Mouse (Mus musculus): ENCODE measurements around the gene Hyal1.
"Not testable (repeated sequence)": the region's sequence is repeated elsewhere in the genome, so short reads cannot be mapped to it uniquely, and the experiment has no call there.

Gene Hyal1

GRCm38 (mm10) chr9:107550491-107551116, 26.1 kb upstream of the Hyal1 start:
- DNase-seq (ENCODE audit: low spot score in 2 of 2) = no peak

- peak; percentile 88 to 92 for DNase-seq (ENCODE audit: low spot score in 2 of 2)
Observed at GRCm38 (mm10) chr9:107551117-107551889, 25.4 kb upstream of the Hyal1 start, which contains the start of gene Rassf1. Gene Rassf1, plus strand, starts transcription at chr9:107551555.

GRCm38 (mm10) chr9:107551890-107552355, 24.8 kb upstream of the Hyal1 start:
- DNase-seq (ENCODE audit: low spot score in 2 of 2) = no peak

GRCm38 (mm10) chr9:107552690-107553393, 23.9 kb upstream of the Hyal1 start:
- DNase-seq (ENCODE audit: low spot score in 2 of 2) = no peak

- DNase-seq (ENCODE audit: low spot score in 2 of 2) = peak; percentile 29 to 36
Observed at GRCm38 (mm10) chr9:107553541-107554318, 23.0 kb upstream of the Hyal1 start.

GRCm38 (mm10) chr9:107554319-107554825, 22.4 kb upstream of the Hyal1 start:
- peak; percentile 93 to 95 for DNase-seq (ENCODE audit: low spot score in 2 of 2)

GRCm38 (mm10) chr9:107555031-107555457, 21.7 kb upstream of the Hyal1 start:
- DNase-seq (ENCODE audit: low spot score in 2 of 2) = peak in 1 of 2 experiments; percentile 29

GRCm38 (mm10) chr9:107555701-107556100, 21.0 kb upstream of the Hyal1 start:
- DNase-seq (ENCODE audit: low spot score in 2 of 2) = no peak

GRCm38 (mm10) chr9:107556346-107556745, 20.4 kb upstream of the Hyal1 start:
- no peak for DNase-seq (ENCODE audit: low spot score in 2 of 2)

- DNase-seq (ENCODE audit: low spot score in 2 of 2) = peak; percentile 92 to 93
Observed at GRCm38 (mm10) chr9:107563029-107563581, 13.6 kb upstream of the Hyal1 start, which contains the start of gene Tusc2. Gene Tusc2, plus strand, starts transcription at chr9:107563255.

GRCm38 (mm10) chr9:107565556-107565955, 11.2 kb upstream of the Hyal1 start:
- DNase-seq (ENCODE audit: low spot score in 2 of 2) = not testable (repeated sequence)

GRCm38 (mm10) chr9:107566041-107566709, 10.6 kb upstream of the Hyal1 start:
- DNase-seq (ENCODE audit: low spot score in 2 of 2) = peak; percentile 70 to 80

- no peak for DNase-seq (ENCODE audit: low spot score in 2 of 2)
Observed at GRCm38 (mm10) chr9:107566855-107567254, 9.9 kb upstream of the Hyal1 start.

- no peak for DNase-seq (ENCODE audit: low spot score in 2 of 2)
Observed at GRCm38 (mm10) chr9:107567702-107568319, 8.9 kb upstream of the Hyal1 start, which contains the start of gene Hyal2. Gene Hyal2, plus strand, starts transcription at chr9:107567945.

GRCm38 (mm10) chr9:107568331-107569261, 8.1 kb upstream of the Hyal1 start:
- peak; percentile 71 to 81 for DNase-seq (ENCODE audit: low spot score in 2 of 2)

GRCm38 (mm10) chr9:107569270-107569669, 7.5 kb upstream of the Hyal1 start:
- DNase-seq (ENCODE audit: low spot score in 2 of 2) = no peak

- no peak for DNase-seq (ENCODE audit: low spot score in 2 of 2)
Observed at GRCm38 (mm10) chr9:107570016-107570415, 6.7 kb upstream of the Hyal1 start.

- DNase-seq (ENCODE audit: low spot score in 2 of 2) = no peak
Observed at GRCm38 (mm10) chr9:107570845-107571244, 5.9 kb upstream of the Hyal1 start.
